Mouse (Mus musculus) ES-E14 (cell line): ENCODE measurements around the gene Trim56.

ENCODE experiments used
- MAFK ChIP-seq: IDR thresholded peaks from 2 replicates; pipeline ENCODE4 v1.6.1; 2014; ENCODE audit warnings: mild to moderate bottlenecking, low read depth, low read length, inconsistent platforms; ENCODE audit not compliant: insufficient read depth
- ZC3H11A ChIP-seq: IDR thresholded peaks from 2 replicates; pipeline ENCODE4 v1.6.1; 2012; ENCODE audit warnings: low read depth, mild to moderate bottlenecking, inconsistent platforms, low read length, borderline replicate concordance

DNA sequence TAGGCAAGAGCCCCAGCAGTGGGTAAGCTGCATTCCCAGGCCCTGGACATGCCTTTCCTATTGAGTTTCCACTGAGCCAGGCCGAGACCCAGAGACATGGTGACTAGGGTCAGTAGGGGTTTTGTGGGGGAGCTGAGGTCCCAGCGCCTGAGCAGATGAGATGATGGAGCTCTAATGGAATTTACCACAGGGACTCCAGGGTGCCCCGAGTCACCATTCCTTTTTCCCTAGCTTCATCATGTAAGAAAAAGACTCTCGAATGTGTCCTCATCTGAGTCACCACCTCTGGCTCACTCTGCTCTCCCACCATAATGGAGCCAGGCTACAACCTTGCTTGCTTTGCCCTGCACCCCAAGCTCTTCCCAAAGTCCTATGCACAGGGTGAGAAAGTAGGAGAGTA, 33.0 kb downstream of the Trim56 start:
- TF ChIP-seq ZC3H11A (no peak), MAFK (no peak)
